Mouse (Mus musculus) heart, embryonic 16.5 days (tissue): Measurements from ENCODE around the gene Fez1. TPM values are rescaled to one million over a fixed set of nuclear protein-coding genes. Genes with fewer than 3 reads are reported as not detected.

Experiments
- ATAC-seq: fragments of 200-750 bp; cut with Nextera tagmentation; replicated peaks from 2 replicates; pipeline ENCODE4 v1.8.0; 2017; ENCODE audit warnings: moderate number of reproducible peaks; ENCODE audit not compliant: insufficient read depth, low FRiP score; ENCODE audit errors: extremely low read depth
- H3K27ac ChIP-seq: fragments of 300-500 bp; sonication (generic); 2 replicates; pipeline ENCODE4 v1.5.1; 2014; ENCODE audit warnings: mild to moderate bottlenecking, low read length, control low read depth, moderate library complexity
- H3K27me3 ChIP-seq: fragments of 300-500 bp; sonication (generic); 2 replicates; pipeline ENCODE4 v1.6.1; 2014; ENCODE audit warnings: low read length, mixed read lengths; ENCODE audit not compliant: control insufficient read depth, insufficient read depth
- H3K36me3 ChIP-seq: fragments of 300-500 bp; sonication (generic); 2 replicates; pipeline ENCODE4 v1.6.1; 2014; ENCODE audit not compliant: control insufficient read depth, insufficient read depth
- H3K4me1 ChIP-seq: fragments of 300-500 bp; sonication (generic); 2 replicates; pipeline ENCODE4 v1.6.1; 2014; ENCODE audit warnings: low read length, mixed read lengths; ENCODE audit not compliant: control insufficient read depth, insufficient read depth
- H3K4me2 ChIP-seq: fragments of 300-500 bp; sonication (generic); 2 replicates; pipeline ENCODE4 v1.6.1; 2014; ENCODE audit warnings: low read depth, mild to moderate bottlenecking, control low read depth, low read length
- H3K4me3 ChIP-seq: fragments of 300-500 bp; sonication (generic); 2 replicates; pipeline ENCODE4 v1.5.1; 2014; ENCODE audit warnings: mild to moderate bottlenecking, control low read depth, low read length
- H3K9ac ChIP-seq: fragments of 300-500 bp; sonication (generic); 2 replicates; pipeline ENCODE4 v1.6.1; 2014; ENCODE audit warnings: low read length, control low read depth
- H3K9me3 ChIP-seq: fragments of 300-500 bp; sonication (generic); replicated peaks from 2 replicates; pipeline ENCODE4 v1.6.1; 2016; ENCODE audit warnings: low read length; ENCODE audit not compliant: control insufficient read depth
- WGBS: fragments of 180-500 bp; shearing (Covaris S2); extraction: QIAGEN DNeasy Blood & Tissue Kit; methylation state at CpG from one replicate; pipeline ENCODE4 v1.1.7; 2014; 5-methylcytosine and 5-hydroxymethylcytosine counted together
- polyA plus RNA-seq: library from polyadenylated mRNA; unstranded; fragments of >200 nt; fragmentation: Nextera tagmentation; extraction: Ambion mirVana; gene quantifications from 2 replicates; pipeline ENCODE4 v1.2.1, GENCODE M21; 2015

Fez1 gene
- polyA plus RNA-seq, 1 experiment from 2014 or later: 2.1 TPM

DNA sequence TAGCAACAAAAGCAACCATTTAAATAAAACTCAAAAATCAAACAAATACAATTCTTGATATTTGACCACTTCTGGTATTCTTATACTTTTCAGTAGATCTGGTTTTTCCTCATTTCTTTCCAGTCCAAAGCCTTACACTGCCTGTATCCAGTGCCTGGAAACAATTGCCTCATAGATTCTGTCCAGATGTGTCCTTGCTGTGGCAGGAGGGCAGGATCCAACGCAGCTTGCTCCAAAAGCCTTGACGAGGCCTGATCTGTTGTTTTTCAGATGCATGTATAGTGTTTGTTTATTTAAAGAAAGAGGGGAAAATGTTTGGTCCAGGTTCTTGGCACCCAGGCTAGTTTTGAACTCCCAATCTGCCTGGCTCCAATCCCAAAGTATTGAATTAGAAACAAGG, 34.7 kb downstream of the Fez1 start:
- no peak for ATAC-seq
- H3K27me3 ChIP-seq: no peaks in the 10 kb centered on the region
- H3K4me3 ChIP-seq: no peak overlapping the region
- H3K4me2 ChIP-seq: no peak overlapping the region
- no peaks in the 10 kb centered on the region for H3K9me3 ChIP-seq
- H3K9ac ChIP-seq: no peak overlapping the region
- H3K4me1 ChIP-seq: no peaks in the 10 kb centered on the region
- no peaks in the 10 kb centered on the region for H3K36me3 ChIP-seq
- WGBS: 42% methylated on average over 2 of the region's 2 CpGs
- no peak overlapping the region for H3K27ac ChIP-seq

DNA sequence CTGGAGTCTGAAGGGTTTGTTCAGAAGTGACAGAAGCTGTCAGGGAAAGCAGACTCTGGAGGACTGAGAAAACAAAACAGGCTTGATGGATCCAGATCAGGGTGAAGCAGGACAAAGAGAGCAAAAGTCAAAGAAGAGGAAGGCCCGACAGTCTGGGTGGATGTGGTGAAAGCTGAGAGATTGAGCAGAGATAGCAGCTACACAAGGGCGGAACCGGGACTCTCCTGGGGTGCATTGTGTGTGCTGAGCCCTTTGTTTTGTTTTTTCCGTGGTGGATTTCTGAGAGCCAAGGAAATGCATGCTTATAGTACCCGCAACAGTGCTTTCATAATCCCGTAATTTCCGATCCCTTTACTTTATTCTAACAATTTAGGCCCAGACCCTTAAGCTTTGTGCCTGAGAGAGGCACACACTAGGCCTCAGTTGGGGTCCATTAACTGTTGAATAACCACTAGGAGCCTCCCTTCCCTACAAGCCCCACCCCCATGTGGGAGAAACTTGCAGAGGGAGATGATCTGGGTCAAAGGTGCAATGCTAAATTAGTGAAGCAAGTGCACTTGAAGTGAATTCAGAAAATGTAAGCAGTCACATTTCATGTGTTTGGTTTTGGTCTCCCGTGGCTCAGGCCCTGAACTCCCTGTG, 35.9 kb downstream of the Fez1 start:
- 37% methylated on average over 8 of the region's 8 CpGs for whole genome bisulfite sequencing
- no peaks in the 10 kb centered on the region for H3K36me3 ChIP-seq
- no peak overlapping the region for H3K4me3 ChIP-seq

DNA sequence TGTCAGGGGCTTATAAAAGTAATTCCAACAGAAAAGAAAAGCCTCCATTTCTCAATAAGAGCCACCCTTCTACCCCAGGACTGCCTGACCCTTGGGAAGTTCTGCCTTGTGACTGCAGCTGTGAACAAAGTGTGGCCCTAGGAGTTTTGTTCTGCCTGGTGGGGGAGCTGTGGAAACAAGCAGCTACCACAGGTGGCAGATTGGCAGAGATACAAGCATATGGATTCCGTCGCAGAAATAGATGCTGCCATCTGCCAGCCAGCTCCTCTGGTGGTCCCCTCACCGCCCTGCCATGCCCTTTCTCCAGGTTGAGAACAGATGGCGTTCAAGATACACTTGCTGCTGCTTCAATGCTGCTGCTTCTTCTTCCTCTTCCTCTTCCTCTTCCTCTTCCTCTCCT, 37.0 kb downstream of the Fez1 start:
- Histone ChIP-seq H3K4me3 (no peak overlapping the region), H3K9ac (no peak overlapping the region), H3K27me3 (no peaks in the 10 kb centered on the region), H3K36me3 (no peaks in the 10 kb centered on the region), H3K27ac (no peak overlapping the region), H3K4me1 (no peaks in the 10 kb centered on the region), H3K4me2 (no peak overlapping the region), H3K9me3 (no peaks in the 10 kb centered on the region)
- WGBS: 47% methylated on average over 4 of the region's 4 CpGs
- ATAC-seq: no peak

More for the DNA sequence above, 35.9 kb downstream of the Fez1 start:
- Histone ChIP-seq H3K27ac (no peak overlapping the region), H3K9ac (no peak overlapping the region), H3K4me2 (no peak overlapping the region), H3K4me1 (no peaks in the 10 kb centered on the region), H3K27me3 (no peaks in the 10 kb centered on the region), H3K9me3 (no peaks in the 10 kb centered on the region)
- no peak for ATAC-seq

DNA sequence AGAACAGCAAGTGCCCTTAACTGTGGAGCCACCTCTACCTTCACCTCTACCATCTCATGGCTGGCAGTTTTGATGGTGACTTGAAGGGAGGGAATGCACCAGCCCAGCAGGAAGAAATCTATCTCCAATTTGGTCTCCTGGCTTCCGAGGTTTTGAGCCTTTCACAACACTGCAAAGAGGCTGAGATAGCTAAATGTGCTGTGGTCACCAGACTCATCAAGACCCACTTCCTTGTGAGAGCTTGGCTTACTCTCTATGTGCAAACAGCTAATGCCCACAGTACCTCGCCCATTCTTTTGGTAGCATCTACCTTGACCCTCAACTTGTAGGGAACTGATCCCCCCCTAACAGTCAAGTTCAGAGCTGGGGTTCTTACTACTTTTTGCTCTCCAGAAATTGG, 40.9 kb downstream of the Fez1 start:
- ATAC-seq: no peak
- no peaks in the 10 kb centered on the region for H3K27me3 ChIP-seq
- no peak overlapping the region for H3K4me2 ChIP-seq
- H3K36me3 ChIP-seq: no peaks in the 10 kb centered on the region
- no peak overlapping the region for H3K9ac ChIP-seq
- no peak overlapping the region for H3K27ac ChIP-seq
- no peaks in the 10 kb centered on the region for H3K9me3 ChIP-seq
- no peaks in the 10 kb centered on the region for H3K4me1 ChIP-seq
- WGBS: 66% methylated on average over 2 of the region's 2 CpGs
- no peak overlapping the region for H3K4me3 ChIP-seq

DNA sequence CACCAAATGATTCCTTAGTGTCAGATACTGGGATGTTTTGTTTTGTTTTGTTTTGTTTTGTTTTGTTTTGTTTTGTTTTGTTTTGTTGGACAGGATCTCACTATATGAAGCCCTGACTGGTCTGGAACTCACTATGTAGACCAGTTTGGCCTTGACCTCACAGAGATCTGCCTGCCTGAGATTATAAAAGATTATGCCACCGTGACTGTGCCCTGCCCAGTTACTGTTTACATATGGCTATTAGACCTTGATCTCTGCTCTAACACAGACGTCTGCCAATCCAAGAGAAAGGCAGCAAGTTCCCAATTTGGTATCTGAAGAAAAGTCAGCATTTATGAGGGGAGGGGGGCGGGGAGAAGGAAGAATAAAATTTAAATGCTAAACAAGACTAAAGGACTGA, 42.0 kb downstream of the Fez1 start:
- H3K9me3 ChIP-seq: no peaks in the 10 kb centered on the region
- 55% methylated on average over 3 of the region's 3 CpGs for WGBS
- H3K36me3 ChIP-seq: no peaks in the 10 kb centered on the region
- no peak overlapping the region for H3K4me3 ChIP-seq
- no peak overlapping the region for H3K9ac ChIP-seq
- H3K27me3 ChIP-seq: no peaks in the 10 kb centered on the region
- no peak for ATAC-seq
- no peak overlapping the region for H3K27ac ChIP-seq
- no peak overlapping the region for H3K4me2 ChIP-seq
- H3K4me1 ChIP-seq: no peaks in the 10 kb centered on the region

DNA sequence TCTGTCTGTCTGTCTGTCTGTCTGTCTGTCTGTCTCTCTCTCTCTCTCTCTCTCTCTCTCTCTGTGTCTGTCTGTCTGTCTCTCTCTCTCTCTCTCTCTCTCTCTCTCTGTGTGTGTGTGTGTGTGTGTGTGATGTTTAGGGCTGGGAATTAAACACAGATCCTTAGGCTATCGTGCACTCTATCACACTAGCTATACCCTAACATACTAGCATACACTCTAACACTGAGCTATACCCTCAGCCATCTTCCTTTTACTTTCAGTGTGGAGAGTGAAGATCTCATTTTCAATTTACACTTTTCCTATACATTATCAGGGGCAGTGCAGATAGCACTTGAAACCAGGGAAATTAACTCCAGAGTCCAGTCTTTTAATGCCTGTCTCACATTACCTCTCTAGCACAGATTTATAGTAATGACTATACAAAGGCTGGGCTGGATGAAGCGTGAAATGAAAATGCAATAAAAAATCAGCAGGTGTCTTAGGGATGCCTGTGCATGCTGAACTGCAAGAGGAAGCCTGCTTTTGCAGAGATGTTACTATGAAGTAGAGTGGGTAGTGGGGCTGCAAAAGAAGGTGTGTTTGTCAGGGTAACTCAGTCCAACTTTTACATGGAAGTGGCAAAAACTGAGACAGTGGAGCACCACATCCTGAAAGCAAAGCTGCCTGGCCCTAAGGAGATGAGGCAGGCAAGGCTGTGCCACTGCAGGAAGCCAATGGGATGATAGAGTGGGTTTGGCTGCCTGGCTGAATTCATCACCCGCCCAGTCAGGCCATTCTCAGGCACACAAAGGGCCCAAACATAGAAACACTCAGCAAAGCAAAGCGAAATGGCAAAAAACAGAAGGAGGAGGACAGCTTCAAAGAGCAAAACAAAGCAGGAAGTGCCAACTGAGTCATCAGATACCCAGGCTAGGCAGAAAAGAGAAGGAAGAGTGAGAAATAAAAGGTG, 43.5 kb downstream of the Fez1 start:
- H3K9ac ChIP-seq: no peak overlapping the region
- H3K27me3 ChIP-seq: no peaks in the 10 kb centered on the region
- no peaks in the 10 kb centered on the region for H3K4me1 ChIP-seq
- H3K4me3 ChIP-seq: no peak overlapping the region
- ATAC-seq: no peak
- WGBS: 50% methylated on average over 4 of the region's 4 CpGs
- no peak overlapping the region for H3K27ac ChIP-seq
- H3K4me2 ChIP-seq: no peak overlapping the region
- H3K9me3 ChIP-seq: no peaks in the 10 kb centered on the region
- no peaks in the 10 kb centered on the region for H3K36me3 ChIP-seq

DNA sequence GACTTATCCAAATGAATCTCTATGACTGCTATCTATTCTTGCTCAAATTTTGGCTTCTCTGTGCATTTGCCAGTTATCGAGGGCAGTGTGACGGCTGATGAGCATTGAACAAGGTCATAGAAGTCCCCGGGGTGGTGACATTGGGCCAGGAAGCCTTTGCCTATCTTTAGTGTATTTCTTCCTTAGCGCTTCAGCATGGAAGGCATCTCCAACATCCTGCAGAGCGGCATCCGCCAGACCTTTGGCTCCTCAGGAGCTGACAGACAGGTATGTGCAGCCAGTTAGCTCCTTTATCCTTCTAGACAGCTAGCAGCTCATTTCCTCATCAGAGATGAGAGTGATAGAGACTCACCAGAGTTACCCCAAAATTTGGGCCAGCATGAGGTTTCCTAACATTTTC, 47.0 kb downstream of the Fez1 start:
- Histone ChIP-seq H3K9me3 (no peaks in the 10 kb centered on the region), H3K4me2 (no peak overlapping the region), H3K27me3 (no peaks in the 10 kb centered on the region), H3K36me3 (no peaks in the 10 kb centered on the region), H3K4me1 (no peaks in the 10 kb centered on the region; the same call in 1 of the 2 replicates), H3K27ac (no peak overlapping the region), H3K9ac (no peak overlapping the region), H3K4me3 (no peak overlapping the region)
- 70% methylated on average over 6 of the region's 6 CpGs for WGBS
- ATAC-seq: no peak

DNA sequence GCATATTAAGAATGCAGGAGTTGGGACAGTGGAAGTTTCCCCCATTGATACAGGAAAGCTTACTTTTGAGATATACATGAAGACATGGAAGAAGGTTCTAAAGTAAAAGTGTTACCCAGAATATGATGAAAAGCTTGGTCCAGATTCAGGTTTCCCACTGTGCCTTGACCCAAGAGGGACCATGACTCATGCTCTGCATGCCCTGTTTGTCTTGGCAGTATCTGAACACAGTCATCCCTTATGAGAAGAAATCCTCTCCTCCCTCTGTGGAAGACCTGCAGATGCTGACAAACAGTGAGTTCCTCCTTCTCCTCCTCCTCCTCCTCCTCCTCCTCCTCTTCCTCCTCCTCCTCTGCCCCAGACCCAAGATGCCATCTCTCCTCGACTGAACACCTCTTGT, 48.6 kb downstream of the Fez1 start:
- 29% methylated on average over 1 of the region's 1 CpGs for WGBS
- no peak for ATAC-seq
- peaks cover 3% of the 10 kb centered on the region; the same call in 1 of the 2 replicates for H3K4me1 ChIP-seq

DNA sequence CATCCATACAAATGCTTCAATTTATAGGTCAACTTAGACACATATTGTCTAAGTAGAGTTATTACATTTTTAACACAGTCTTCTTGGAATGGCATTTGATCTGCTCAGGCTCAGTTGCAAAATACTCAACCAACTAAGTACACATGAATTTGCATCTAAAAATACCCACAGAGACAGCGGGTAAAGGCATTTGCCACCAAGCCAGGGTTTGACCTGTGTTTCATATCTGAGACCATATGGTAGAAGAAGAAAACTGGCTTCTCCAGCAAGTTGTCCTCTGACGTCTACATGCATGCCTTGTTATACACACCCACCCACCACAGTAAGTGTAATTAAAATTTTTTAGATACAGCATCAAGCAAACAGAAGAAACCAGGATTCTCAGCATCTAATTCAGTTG, 52.1 kb downstream of the Fez1 start:
- Histone ChIP-seq H3K36me3 (no peaks in the 10 kb centered on the region), H3K27ac (no peak overlapping the region), H3K4me3 (no peak overlapping the region), H3K27me3 (no peaks in the 10 kb centered on the region), H3K4me1 (peaks cover 3% of the 10 kb centered on the region; the same call in 1 of the 2 replicates), H3K9ac (no peak overlapping the region), H3K9me3 (no peaks in the 10 kb centered on the region), H3K4me2 (no peak overlapping the region)
- no peak for ATAC-seq
- whole genome bisulfite sequencing: 50% methylated on average over 2 of the region's 2 CpGs

More for the DNA sequence above, 48.6 kb downstream of the Fez1 start:
- Histone ChIP-seq H3K27ac (no peak overlapping the region), H3K9ac (no peak overlapping the region), H3K4me3 (no peak overlapping the region), H3K4me2 (no peak overlapping the region), H3K27me3 (no peaks in the 10 kb centered on the region), H3K9me3 (no peaks in the 10 kb centered on the region), H3K36me3 (no peaks in the 10 kb centered on the region)
